Mouse (Mus musculus): ENCODE data around the gene Stk32c.

GRCm38 (mm10) chr7:139164410-139164809 lies 48.7 kb downstream of the Stk32c start:
- TF ChIP-seq CTCF (IDR thresholded peaks at IDR 0.05; ENCODE audit: borderline replicate concordance, insufficient read depth, low read depth, low read length) (no peak), POLR2A (IDR thresholded peaks at IDR 0.05; ENCODE audit: borderline replicate concordance, insufficient read depth, low read length) (no peak)
